Mouse (Mus musculus) heart, embryonic 14.5 days (tissue): Measurements from ENCODE around the gene B4galnt1. TPM values are rescaled to one million over a fixed set of nuclear protein-coding genes. Genes with fewer than 3 reads are reported as not detected.

Experiments
- ATAC-seq: fragments of 200-750 bp; cut with Nextera tagmentation; 2 replicates; pipeline ENCODE4 v1.8.0; 2017; ENCODE audit warnings: low read depth, moderate TSS enrichment; ENCODE audit not compliant: insufficient number of reproducible peaks, insufficient read depth, low FRiP score
- H3K27ac ChIP-seq, 2 experiments: fragments of 200-500 bp in 1 of 2; fragments of 300-500 bp in 1 of 2; sonication (generic) in 1 of 2; replicated peaks in 1 of 2; 2 replicates each; pipeline ENCODE4 v1.5.1; 2012 to 2014; ENCODE audit warnings: low read depth in 2 of 2, low read length in 2 of 2, control low read depth in 1 of 2, mild to moderate bottlenecking in 1 of 2, mixed read lengths in 1 of 2; ENCODE audit not compliant: control insufficient read depth in 1 of 2, insufficient read depth in 1 of 2
- H3K27me3 ChIP-seq: fragments of 300-500 bp; sonication (generic); 2 replicates; pipeline ENCODE4 v1.6.1; 2014; ENCODE audit warnings: mild to moderate bottlenecking, low read length, control low read depth; ENCODE audit not compliant: control insufficient read depth, insufficient read depth
- H3K36me3 ChIP-seq: fragments of 300-500 bp; sonication (generic); 2 replicates; pipeline ENCODE4 v1.6.1; 2014; ENCODE audit warnings: mild to moderate bottlenecking, control low read depth, low read length, mixed read lengths; ENCODE audit not compliant: control insufficient read depth, insufficient read depth
- H3K4me1 ChIP-seq, 2 experiments: fragments of 200-500 bp in 1 of 2; fragments of 300-500 bp in 1 of 2; sonication (generic) in 1 of 2; 2 replicates each; pipeline ENCODE4 v1.6.1; 2012 to 2014; ENCODE audit warnings: low read length in 2 of 2, control low read depth in 1 of 2, mixed read lengths in 1 of 2; ENCODE audit not compliant: control insufficient read depth in 2 of 2, insufficient read depth in 2 of 2
- H3K4me2 ChIP-seq: fragments of 300-500 bp; sonication (generic); 2 replicates; pipeline ENCODE4 v1.6.1; 2014; ENCODE audit warnings: mild to moderate bottlenecking, low read length
- H3K4me3 ChIP-seq, 2 experiments: fragments of 200-500 bp in 1 of 2; fragments of 300-500 bp in 1 of 2; sonication (generic) in 1 of 2; 2 replicates each; pipeline ENCODE4 v1.5.1; 2012 to 2014; ENCODE audit warnings: low read length in 2 of 2, mild to moderate bottlenecking in 2 of 2, control low read depth in 1 of 2, low read depth in 1 of 2, moderate library complexity in 1 of 2; ENCODE audit not compliant: control insufficient read depth in 1 of 2, insufficient read depth in 1 of 2
- H3K9ac ChIP-seq: fragments of 300-500 bp; sonication (generic); 2 replicates; pipeline ENCODE4 v1.6.1; 2014; ENCODE audit warnings: mild to moderate bottlenecking, low read length
- H3K9me3 ChIP-seq: fragments of 300-500 bp; sonication (generic); 2 replicates; pipeline ENCODE4 v1.6.1; 2016; ENCODE audit warnings: low read length, control low read depth; ENCODE audit not compliant: control insufficient read depth
- WGBS: fragments of 180-500 bp; shearing (Covaris S2); extraction: QIAGEN DNeasy Blood & Tissue Kit; methylation state at CpG from one replicate; pipeline ENCODE4 v1.1.7; 2014; 5-methylcytosine and 5-hydroxymethylcytosine counted together
- polyA plus RNA-seq: library from polyadenylated mRNA; unstranded; fragments of >200 nt; fragmentation: Nextera tagmentation; extraction: Ambion mirVana; gene quantifications from 2 replicates; pipeline ENCODE4 v1.2.1, GENCODE M21; 2014

Gene B4galnt1
- 1.5 and 2.0 TPM in 2 replicates for polyA plus RNA-seq

- no peaks in the 10 kb centered on the region for H3K36me3 ChIP-seq
- H3K27ac ChIP-seq = no peak within 1 kb of the TSS
- H3K4me2 ChIP-seq = peak within 1 kb of the TSS; percentile 99
- H3K9me3 ChIP-seq = no peaks in the 10 kb centered on the region
- H3K4me1 ChIP-seq = peaks cover 15 to 25% of the 10 kb centered on the region in 2 experiments; a peak in 3 of 4 replicates
- peak within 1 kb of the TSS; percentile 72 for H3K9ac ChIP-seq
- H3K4me3 ChIP-seq = peak within 1 kb of the TSS; percentile 57
- peak; percentile 79 for ATAC-seq
- WGBS = 4% methylated on average over 44 of the region's 52 CpGs
- peaks cover 66% of the 10 kb centered on the region for H3K27me3 ChIP-seq
These were observed at the start of gene B4galnt1 for GRCm38 (mm10) chr10:127164631-127165353. TSS of gene B4galnt1 (plus strand) at chr10:127165225.

DNA sequence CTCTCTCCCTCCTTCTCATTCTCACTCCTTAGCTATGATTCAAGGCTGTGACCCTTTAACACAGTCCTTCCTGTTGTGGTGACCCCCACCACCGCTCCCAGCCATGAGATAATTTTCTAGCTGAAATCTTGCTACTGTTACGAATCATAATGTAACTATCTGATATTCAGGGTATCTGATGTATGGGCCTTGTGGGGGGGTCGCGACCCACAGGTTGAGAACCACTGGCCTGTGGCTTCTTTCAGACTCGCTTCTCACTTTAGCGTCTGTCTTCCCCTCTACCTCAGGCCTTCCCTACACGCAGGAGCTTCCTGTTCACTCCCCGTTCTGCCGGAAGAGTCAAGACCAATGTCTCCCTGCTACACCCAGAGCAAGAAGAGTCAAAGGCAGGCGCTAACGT, 46.6 kb upstream of the B4galnt1 start:
- H3K4me2 ChIP-seq = no peak overlapping the region
- H3K27ac ChIP-seq = no peak overlapping the region
- peaks cover 2 to 14% of the 10 kb centered on the region in 2 experiments; a peak in 3 of 4 replicates for H3K4me1 ChIP-seq
- H3K36me3 ChIP-seq = peaks cover 33% of the 10 kb centered on the region
- no peaks in the 10 kb centered on the region for H3K9me3 ChIP-seq
- H3K4me3 ChIP-seq = no peak overlapping the region
- H3K9ac ChIP-seq = no peak overlapping the region
- H3K27me3 ChIP-seq = no peaks in the 10 kb centered on the region
- 89% methylated on average over 11 of the region's 11 CpGs for WGBS
- no peak for ATAC-seq

GRCm38 (mm10) chr10:127119229-127119628, 45.8 kb upstream of the B4galnt1 start:
- ATAC-seq = no peak
- Histone ChIP-seq H3K4me1 (peaks cover 2 to 14% of the 10 kb centered on the region in 2 experiments; a peak in 3 of 4 replicates), H3K36me3 (peaks cover 33% of the 10 kb centered on the region), H3K4me2 (no peak overlapping the region), H3K27me3 (no peaks in the 10 kb centered on the region), H3K9me3 (no peaks in the 10 kb centered on the region), H3K27ac (no peak overlapping the region), H3K9ac (no peak overlapping the region), H3K4me3 (no peak overlapping the region)
- 92% methylated on average over 10 of the region's 10 CpGs for WGBS

DNA sequence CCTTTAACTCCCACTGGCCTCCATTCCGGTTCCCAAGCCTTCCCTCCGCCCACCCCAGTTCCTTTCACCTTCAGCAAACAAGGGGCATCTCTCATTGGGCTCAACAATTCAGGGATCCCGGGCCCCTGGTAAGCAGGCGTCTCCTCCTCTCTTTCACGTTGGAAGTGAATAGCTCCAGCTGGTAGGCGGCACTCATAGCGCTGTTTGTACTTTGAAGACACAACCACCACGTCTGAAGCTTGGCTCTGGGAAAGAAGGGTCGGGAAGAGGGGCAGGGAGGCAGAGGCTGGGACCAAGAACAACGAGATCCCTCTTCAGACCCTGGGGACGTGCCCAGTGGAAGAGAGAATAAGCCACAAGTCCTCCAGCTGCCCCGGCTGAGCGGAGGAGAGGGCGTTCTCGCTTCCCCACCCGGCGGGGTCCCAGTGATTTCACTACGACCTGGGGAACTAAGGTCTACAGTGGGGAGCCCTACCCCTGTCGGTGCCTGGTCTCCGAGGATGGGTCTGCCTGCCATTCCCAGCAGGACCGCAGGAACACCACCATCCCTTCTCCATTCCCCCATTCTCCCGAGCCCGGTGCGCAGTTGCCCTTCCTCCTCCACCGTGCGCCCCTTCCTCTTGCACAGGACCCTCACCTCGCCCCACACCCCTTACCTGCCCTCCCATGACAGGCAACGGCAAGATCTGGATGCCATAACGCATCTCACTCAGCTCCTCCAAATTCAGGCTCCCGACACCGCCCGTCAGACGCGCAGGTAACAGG, 44.5 kb upstream of the B4galnt1 start:
- Histone ChIP-seq H3K36me3 (peaks cover 33% of the 10 kb centered on the region), H3K27ac (no peak overlapping the region), H3K27me3 (no peaks in the 10 kb centered on the region), H3K4me1 (peaks cover 2 to 14% of the 10 kb centered on the region in 2 experiments; a peak in 3 of 4 replicates), H3K9me3 (no peaks in the 10 kb centered on the region), H3K9ac (peak overlapping the region; percentile 82), H3K4me2 (peak overlapping the region; percentile 94), H3K4me3 (peak overlapping the region; percentile 63 to 89)
- WGBS = 4% methylated on average over 34 of the region's 34 CpGs
- ATAC-seq = 0 out of 2 replicates have a peak, but pooled peaks have one; percentile 16

- Histone ChIP-seq H3K36me3 (peaks cover 27% of the 10 kb centered on the region), H3K9ac (peak within 1 kb of the TSS; percentile 82), H3K4me2 (peak within 1 kb of the TSS; percentile 94), H3K27ac (no peak within 1 kb of the TSS), H3K9me3 (no peaks in the 10 kb centered on the region), H3K27me3 (no peaks in the 10 kb centered on the region), H3K4me1 (peaks cover 2 to 14% of the 10 kb centered on the region in 2 experiments; a peak in 3 of 4 replicates), H3K4me3 (peak within 1 kb of the TSS; percentile 63 to 89)
- 1% methylated on average over 19 of the region's 19 CpGs for WGBS
- ATAC-seq = peak; percentile 97
These were observed 44.0 kb upstream of the B4galnt1 start, which contains the start of gene Os9 for GRCm38 (mm10) chr10:127121066-127121477. TSS of gene Os9 (minus strand) at chr10:127121131.

GRCm38 (mm10) chr10:127122018-127122417, 43.0 kb upstream of the B4galnt1 start:
- Histone ChIP-seq H3K9ac (no peak overlapping the region), H3K4me2 (no peak overlapping the region), H3K36me3 (peaks cover 17% of the 10 kb centered on the region), H3K9me3 (no peaks in the 10 kb centered on the region), H3K27ac (no peak overlapping the region), H3K4me1 (peaks cover 2 to 14% of the 10 kb centered on the region in 2 experiments; a peak in 3 of 4 replicates), H3K4me3 (no peak overlapping the region), H3K27me3 (no peaks in the 10 kb centered on the region)
- 85% methylated on average over 3 of the region's 3 CpGs for WGBS
- no peak for ATAC-seq

- Histone ChIP-seq H3K4me3 (peak overlapping the region; percentile 7 to 30; a peak in 3 of 4 replicates), H3K4me2 (peak overlapping the region; percentile 71), H3K27me3 (no peaks in the 10 kb centered on the region), H3K27ac (no peak overlapping the region), H3K9me3 (no peaks in the 10 kb centered on the region), H3K4me1 (peaks cover 2 to 14% of the 10 kb centered on the region in 2 experiments; a peak in 3 of 4 replicates), H3K9ac (peak overlapping the region; percentile 36; the same call in 1 of the 2 replicates), H3K36me3 (peaks cover 9% of the 10 kb centered on the region)
- WGBS = 15% methylated on average over 13 of the region's 13 CpGs
- ATAC-seq = no peak
These were observed 42.1 kb upstream of the B4galnt1 start for GRCm38 (mm10) chr10:127122784-127123435.
